Comparison of ENCODE assay signal across 25 mouse cellular contexts in genomic region chrX:95945496-95945895, GRCm38 (mm10). TPM values are rescaled to one million over a fixed set of nuclear protein-coding genes. Genes with fewer than 3 reads are reported as not detected.
DNase-seq lines count a peak whose midpoint lies in the region; ATAC-seq and TF ChIP-seq lines count a peak whose summit lies in the region.
"Had no signal": no experiment of that assay in that cellular context is flagged by ENCODE, and none has a peak within 500 bp of the region (broad histone marks: within the 10 kb centered on the region; RNA-seq: fewer than 3 reads in every experiment).

No protein-coding gene starts in this region.

- no peak overlapping the region for H3K9ac ChIP-seq in kidney, embryonic 16.5 days (replicated peaks; ENCODE audit: low read length)
- H3K9ac ChIP-seq: embryonic facial prominence, embryonic 12.5 days; embryonic facial prominence, embryonic 15.5 days; forebrain, postnatal 0 days; heart, embryonic 13.5 days; hindbrain, embryonic 14.5 days had no signal

- H3K27ac ChIP-seq in kidney, adult 2 months (ENCODE audit: insufficient read depth, low read depth, low read length), result no peak overlapping the region
- H3K27ac ChIP-seq in kidney, embryonic 16.5 days (ENCODE audit: low read length), result no peak overlapping the region
- H3K27ac ChIP-seq: embryonic facial prominence, embryonic 12.5 days; embryonic facial prominence, embryonic 15.5 days; heart, adult 2 months; heart, embryonic 10.5 days; heart, embryonic 13.5 days; hindbrain, embryonic 14.5 days had no signal

- TF ChIP-seq CTCF in kidney, adult 2 months (conservative IDR thresholded peaks at IDR 0.05; ENCODE audit: insufficient read depth, insufficient read length, low read depth, low read length), result no peak

- no peak overlapping the region for H3K4me3 ChIP-seq in kidney, adult 2 months (ENCODE audit: insufficient read depth, low read depth, low read length)
- no peak overlapping the region for H3K4me3 ChIP-seq in kidney, embryonic 16.5 days (ENCODE audit: low read length)
- H3K4me3 ChIP-seq: embryonic facial prominence, embryonic 12.5 days; embryonic facial prominence, embryonic 15.5 days; heart, adult 2 months; heart, embryonic 10.5 days; heart, embryonic 13.5 days had no signal

- peak; percentile 56 for DNase-seq in kidney, adult 2 months
- DNase-seq in kidney, adult 18-20 months, result no peak
- DNase-seq in kidney, postnatal 10 days, result peak; percentile 14
- peak; percentile 43 to 46 for DNase-seq in kidney, postnatal 36 days
- no peak for DNase-seq in layer of hippocampus, postnatal 10 days (ENCODE audit: low spot score in 2 of 2)
- DNase-seq: adrenal gland, adult 2 months; adrenal gland, postnatal 14 days; cerebellum, adult 11 months; cerebellum, adult 2 months; cerebellum, adult 9-11 months; cerebellum, postnatal 25 days; forebrain, postnatal 0 days; gastrocnemius, postnatal 10 days; gastrocnemius, postnatal 36 days; heart, adult 2 months; heart, postnatal 14 days; heart, postnatal 4 days had no signal

- H3K9me3 ChIP-seq in kidney, embryonic 16.5 days (ENCODE audit: low read length), result no peaks in the 10 kb centered on the region
- H3K9me3 ChIP-seq: embryonic facial prominence, embryonic 12.5 days; embryonic facial prominence, embryonic 15.5 days; heart, embryonic 10.5 days; heart, embryonic 13.5 days had no signal

- ATAC-seq in kidney, embryonic 16.5 days (ENCODE audit: low FRiP score, low TSS enrichment), result no peak
- ATAC-seq: CD4-positive, CD25-positive, alpha-beta regulatory T cell, adult 4 months; forebrain, embryonic 14.5 days; forebrain, postnatal 0 days had no signal

- H3K4me1 ChIP-seq in kidney, adult 2 months (ENCODE audit: control insufficient read depth, insufficient read depth, low read length), result peaks cover 6% of the 10 kb centered on the region; the same call in 1 of the 2 replicates
- H3K4me1 ChIP-seq in kidney, embryonic 16.5 days (ENCODE audit: insufficient read depth, low read length), result no peaks in the 10 kb centered on the region
- H3K4me1 ChIP-seq: embryonic facial prominence, embryonic 12.5 days; embryonic facial prominence, embryonic 15.5 days; heart, embryonic 10.5 days; heart, embryonic 13.5 days had no signal

- no peaks in the 10 kb centered on the region for H3K27me3 ChIP-seq in kidney, adult 2 months (replicated peaks; ENCODE audit: control insufficient read depth, insufficient read depth, low read length)
- H3K27me3 ChIP-seq in kidney, embryonic 16.5 days (ENCODE audit: insufficient read depth, low read length), result no peaks in the 10 kb centered on the region; the same call in 1 of the 2 replicates
- H3K27me3 ChIP-seq: embryonic facial prominence, embryonic 12.5 days; embryonic facial prominence, embryonic 15.5 days; heart, embryonic 13.5 days had no signal

- no peak overlapping the region for H3K4me2 ChIP-seq in kidney, embryonic 16.5 days (replicated peaks; ENCODE audit: low read depth, low read length)
- H3K4me2 ChIP-seq: embryonic facial prominence, embryonic 12.5 days; embryonic facial prominence, embryonic 15.5 days; heart, embryonic 13.5 days; hindbrain, embryonic 14.5 days had no signal

- no peaks in the 10 kb centered on the region; the same call in 1 of the 2 replicates for H3K36me3 ChIP-seq in kidney, adult 2 months (ENCODE audit: control insufficient read depth, insufficient read depth, low read length)
- H3K36me3 ChIP-seq in kidney, embryonic 16.5 days (ENCODE audit: insufficient read depth, low read length), result peaks cover 18% of the 10 kb centered on the region; the same call in 1 of the 2 replicates

- no peak for TF ChIP-seq POLR2A in kidney, adult 2 months (IDR thresholded peaks at IDR 0.05; ENCODE audit: low read depth, low read length)

- WGBS in kidney, adult 2 months, result 60% methylated on average over 2 of the region's 2 CpGs
- 95% methylated on average over 2 of the region's 2 CpGs for WGBS in kidney, embryonic 16.5 days

RNA-seq across cellular contexts. Expression of gene Las1l, which starts 11.3 kb away (rescaled TPM):
- 17.1 and 20.8 TPM in 2 replicates for polyA plus RNA-seq in kidney, adult 2 months (2012; rRNA removed)
- polyA plus RNA-seq in kidney, embryonic 16.5 days (2015; fragmentation: Nextera tagmentation; extraction: Ambion mirVana), result 72.8 and 74.0 TPM in 2 replicates
- 10 to 100 TPM; 63.7 to 84.3 TPM for total RNA-seq in layer of hippocampus, postnatal 10 days (2021)

Comparison
In these comparisons a context has a peak if more than half of its experiments do, and no peak if none do; other contexts are left out.
1. DNase-seq: peak in kidney, adult 2 months (single experiment), kidney, postnatal 10 days (single experiment) and kidney, postnatal 36 days (2 of 2); none in kidney, adult 18-20 months (single experiment) and layer of hippocampus, postnatal 10 days (0 of 2).